Mouse (Mus musculus) liver, embryonic 13.5 days (tissue): ENCODE data around the gene Robo1. TPM values are rescaled to one million over a fixed set of nuclear protein-coding genes. Genes with fewer than 3 reads are reported as not detected.

Source experiments
- ATAC-seq: fragments of 200-750 bp; cut with Nextera tagmentation; 2 replicates; pipeline ENCODE4 v1.8.0; 2017; ENCODE audit warnings: low read depth, mild to moderate bottlenecking, moderate number of reproducible peaks, moderate library complexity
- DNase-seq: peaks from one replicate; pipeline ENCODE4 v3.0.0; 2022
- H3K27ac ChIP-seq: fragments of 300-500 bp; sonication (generic); 2 replicates; pipeline ENCODE4 v1.5.1; 2015; ENCODE audit warnings: moderate library complexity, mild to moderate bottlenecking, inconsistent platforms
- H3K27me3 ChIP-seq: fragments of 300-500 bp; sonication (generic); 2 replicates; pipeline ENCODE4 v1.6.1; 2015; ENCODE audit warnings: mild to moderate bottlenecking, inconsistent platforms
- H3K36me3 ChIP-seq: fragments of 300-500 bp; sonication (generic); 2 replicates; pipeline ENCODE4 v1.6.1; 2015; ENCODE audit warnings: mild to moderate bottlenecking, inconsistent platforms
- H3K4me1 ChIP-seq: fragments of 300-500 bp; sonication (generic); replicated peaks from 2 replicates; pipeline ENCODE4 v1.6.1; 2015; ENCODE audit warnings: inconsistent platforms
- H3K4me2 ChIP-seq: fragments of 300-500 bp; sonication (generic); 2 replicates; pipeline ENCODE4 v1.6.1; 2015; ENCODE audit warnings: inconsistent platforms, mild to moderate bottlenecking, moderate library complexity
- H3K4me3 ChIP-seq: fragments of 300-500 bp; sonication (generic); replicated peaks from 2 replicates; pipeline ENCODE4 v1.5.1; 2015; ENCODE audit warnings: mild to moderate bottlenecking, inconsistent platforms
- H3K9ac ChIP-seq: fragments of 300-500 bp; sonication (generic); 2 replicates; pipeline ENCODE4 v1.6.1; 2015; ENCODE audit warnings: mild to moderate bottlenecking, inconsistent platforms
- H3K9me3 ChIP-seq: fragments of 300-500 bp; sonication (generic); replicated peaks from 2 replicates; pipeline ENCODE4 v1.6.1; 2016; ENCODE audit warnings: inconsistent platforms
- WGBS: fragments of 180-500 bp; shearing (Covaris S2); methylation state at CpG from one replicate; pipeline ENCODE4 v1.1.7; 2015; ENCODE audit not compliant: insufficient replicate concordance; 5-methylcytosine and 5-hydroxymethylcytosine counted together
- polyA plus RNA-seq: library from polyadenylated mRNA; unstranded; fragments of >200 nt; fragmentation: Nextera tagmentation; extraction: Ambion mirVana; gene quantifications from 2 replicates; pipeline ENCODE4 v1.2.1, GENCODE M21; 2015

Robo1 gene
- polyA plus RNA-seq, 1 experiment from 2014 or later = 3.9 TPM

GRCm38 (mm10) chr16:72928525-72929122, 620.5 kb downstream of the Robo1 start:
- H3K27ac ChIP-seq = no peak overlapping the region
- H3K4me3 ChIP-seq = no peak overlapping the region
- DNase-seq (no peak), ATAC-seq (no peak)
- H3K9ac ChIP-seq = no peak overlapping the region
- H3K27me3 ChIP-seq = no peaks in the 10 kb centered on the region
- 0 out of 2 replicates have a peak, but pooled peaks cover 7% of the 10 kb centered on the region for H3K4me1 ChIP-seq
- no peaks in the 10 kb centered on the region for H3K9me3 ChIP-seq
- WGBS = 77% methylated on average over 6 of the region's 6 CpGs
- no peaks in the 10 kb centered on the region for H3K36me3 ChIP-seq
- no peak overlapping the region for H3K4me2 ChIP-seq

GRCm38 (mm10) chr16:72930871-72931270, 622.8 kb downstream of the Robo1 start:
- DNase-seq (no peak), ATAC-seq (no peak)
- Histone ChIP-seq H3K36me3 (no peaks in the 10 kb centered on the region), H3K9me3 (no peaks in the 10 kb centered on the region), H3K9ac (no peak overlapping the region), H3K4me2 (no peak overlapping the region), H3K27me3 (no peaks in the 10 kb centered on the region), H3K4me3 (no peak overlapping the region), H3K4me1 (0 out of 2 replicates have a peak, but pooled peaks cover 4% of the 10 kb centered on the region), H3K27ac (no peak overlapping the region)
- WGBS = 59% methylated on average over 4 of the region's 4 CpGs

- H3K4me2 ChIP-seq = no peak overlapping the region
- H3K4me1 ChIP-seq = 0 out of 2 replicates have a peak, but pooled peaks cover 2% of the 10 kb centered on the region
- no peak overlapping the region for H3K27ac ChIP-seq
- DNase-seq = no peak
- H3K27me3 ChIP-seq = no peaks in the 10 kb centered on the region
- ATAC-seq = no peak
- H3K4me3 ChIP-seq = no peak overlapping the region
- H3K9me3 ChIP-seq = no peaks in the 10 kb centered on the region
- no peak overlapping the region for H3K9ac ChIP-seq
- H3K36me3 ChIP-seq = no peaks in the 10 kb centered on the region
These were observed 626.8 kb downstream of the Robo1 start for GRCm38 (mm10) chr16:72934908-72935307.

GRCm38 (mm10) chr16:72937183-72937582, 629.1 kb downstream of the Robo1 start:
- Histone ChIP-seq H3K4me2 (no peak overlapping the region), H3K9ac (no peak overlapping the region), H3K27me3 (no peaks in the 10 kb centered on the region), H3K27ac (no peak overlapping the region), H3K36me3 (no peaks in the 10 kb centered on the region), H3K4me1 (no peaks in the 10 kb centered on the region), H3K9me3 (no peaks in the 10 kb centered on the region), H3K4me3 (no peak overlapping the region)
- 60% methylated on average over 3 of the region's 3 CpGs for WGBS
- ATAC-seq (no peak), DNase-seq (no peak)

GRCm38 (mm10) chr16:72939862-72940261, 631.8 kb downstream of the Robo1 start:
- Histone ChIP-seq H3K4me2 (no peak overlapping the region), H3K4me1 (no peaks in the 10 kb centered on the region), H3K9ac (no peak overlapping the region), H3K27me3 (no peaks in the 10 kb centered on the region), H3K36me3 (no peaks in the 10 kb centered on the region), H3K27ac (no peak overlapping the region), H3K4me3 (no peak overlapping the region), H3K9me3 (no peaks in the 10 kb centered on the region)
- WGBS = 76% methylated on average over 3 of the region's 3 CpGs
- ATAC-seq = no peak
- DNase-seq = no peak

GRCm38 (mm10) chr16:72940786-72941185, 632.7 kb downstream of the Robo1 start:
- Histone ChIP-seq H3K4me3 (no peak overlapping the region), H3K9me3 (no peaks in the 10 kb centered on the region), H3K27ac (no peak overlapping the region), H3K9ac (no peak overlapping the region), H3K4me2 (no peak overlapping the region), H3K36me3 (no peaks in the 10 kb centered on the region), H3K27me3 (no peaks in the 10 kb centered on the region), H3K4me1 (no peaks in the 10 kb centered on the region)
- ATAC-seq = no peak
- WGBS = 79% methylated on average over 8 of the region's 8 CpGs
- DNase-seq = no peak

GRCm38 (mm10) chr16:72944403-72944802, 636.3 kb downstream of the Robo1 start:
- Histone ChIP-seq H3K9ac (no peak overlapping the region), H3K4me1 (no peaks in the 10 kb centered on the region), H3K4me2 (no peak overlapping the region), H3K27me3 (no peaks in the 10 kb centered on the region), H3K4me3 (no peak overlapping the region), H3K27ac (no peak overlapping the region), H3K9me3 (no peaks in the 10 kb centered on the region), H3K36me3 (no peaks in the 10 kb centered on the region)
- 70% methylated on average over 4 of the region's 4 CpGs for WGBS
- DNase-seq = no peak
- ATAC-seq = no peak

GRCm38 (mm10) chr16:72951969-72952368, 643.9 kb downstream of the Robo1 start:
- H3K27ac ChIP-seq = no peak overlapping the region
- DNase-seq (no peak), ATAC-seq (no peak)
- H3K4me3 ChIP-seq = no peak overlapping the region
- WGBS = 67% methylated on average over 6 of the region's 6 CpGs
- no peaks in the 10 kb centered on the region for H3K9me3 ChIP-seq
- no peak overlapping the region for H3K9ac ChIP-seq
- no peaks in the 10 kb centered on the region for H3K4me1 ChIP-seq
- H3K27me3 ChIP-seq = no peaks in the 10 kb centered on the region
- H3K4me2 ChIP-seq = no peak overlapping the region
- no peaks in the 10 kb centered on the region for H3K36me3 ChIP-seq

- Histone ChIP-seq H3K9ac (no peak overlapping the region), H3K27ac (no peak overlapping the region), H3K9me3 (no peaks in the 10 kb centered on the region), H3K4me1 (no peaks in the 10 kb centered on the region), H3K36me3 (peaks cover 7% of the 10 kb centered on the region), H3K27me3 (no peaks in the 10 kb centered on the region), H3K4me2 (no peak overlapping the region), H3K4me3 (no peak overlapping the region)
- no peak for DNase-seq
- 76% methylated on average over 11 of the region's 11 CpGs for WGBS
- no peak for ATAC-seq
These were observed 651.1 kb downstream of the Robo1 start for GRCm38 (mm10) chr16:72959018-72959702.

- no peaks in the 10 kb centered on the region for H3K9me3 ChIP-seq
- H3K27ac ChIP-seq = no peak overlapping the region
- no peaks in the 10 kb centered on the region for H3K27me3 ChIP-seq
- no peak overlapping the region for H3K9ac ChIP-seq
- peaks cover 7% of the 10 kb centered on the region for H3K36me3 ChIP-seq
- no peak overlapping the region for H3K4me2 ChIP-seq
- no peaks in the 10 kb centered on the region for H3K4me1 ChIP-seq
- 69% methylated on average over 6 of the region's 6 CpGs for WGBS
- H3K4me3 ChIP-seq = no peak overlapping the region
- DNase-seq = no peak
- no peak for ATAC-seq
These were observed 651.7 kb downstream of the Robo1 start for GRCm38 (mm10) chr16:72959823-72960222.

GRCm38 (mm10) chr16:72963782-72964181, 655.7 kb downstream of the Robo1 start:
- ATAC-seq (no peak), DNase-seq (no peak)
- H3K27me3 ChIP-seq = no peaks in the 10 kb centered on the region
- no peak overlapping the region for H3K27ac ChIP-seq
- no peaks in the 10 kb centered on the region for H3K4me1 ChIP-seq
- H3K9me3 ChIP-seq = no peaks in the 10 kb centered on the region
- no peak overlapping the region for H3K4me2 ChIP-seq
- WGBS = 74% methylated on average over 3 of the region's 3 CpGs
- H3K36me3 ChIP-seq = peaks cover 7% of the 10 kb centered on the region
- no peak overlapping the region for H3K4me3 ChIP-seq
- no peak overlapping the region for H3K9ac ChIP-seq

GRCm38 (mm10) chr16:72967509-72967908, 659.4 kb downstream of the Robo1 start:
- Histone ChIP-seq H3K27ac (no peak overlapping the region), H3K4me1 (no peaks in the 10 kb centered on the region), H3K9ac (no peak overlapping the region), H3K9me3 (no peaks in the 10 kb centered on the region), H3K36me3 (peaks cover 11% of the 10 kb centered on the region), H3K27me3 (no peaks in the 10 kb centered on the region), H3K4me2 (no peak overlapping the region), H3K4me3 (no peak overlapping the region)
- WGBS = 63% methylated on average over 7 of the region's 7 CpGs
- DNase-seq (no peak), ATAC-seq (no peak)
